Mouse (Mus musculus) embryonic facial prominence, embryonic 14.5 days (tissue): ENCODE measurements around the gene Mapk3. TPM values are rescaled to one million over a fixed set of nuclear protein-coding genes. Genes with fewer than 3 reads are reported as not detected.
"Not testable (repeated sequence)": the region's sequence is repeated elsewhere in the genome, so short reads cannot be mapped to it uniquely, and the experiment has no call there.

Experiments used
- ATAC-seq: fragments of 200-750 bp; cut with Nextera tagmentation; 2 replicates; pipeline ENCODE4 v1.8.0; 2017; ENCODE audit warnings: low read depth, moderate number of reproducible peaks, moderate TSS enrichment
- DNase-seq: peaks from one replicate; pipeline ENCODE4 v3.0.0-alpha.2; 2015; ENCODE audit warnings: low spot score
- H3K27ac ChIP-seq: fragments of 300-500 bp; sonication (generic); replicated peaks from 2 replicates; pipeline ENCODE4 v1.5.1; 2014; ENCODE audit warnings: low read depth, mild to moderate bottlenecking, low read length, moderate library complexity
- H3K27me3 ChIP-seq: fragments of 300-500 bp; sonication (generic); replicated peaks from 2 replicates; pipeline ENCODE4 v1.6.1; 2014; ENCODE audit warnings: low read length; ENCODE audit not compliant: control insufficient read depth, insufficient read depth
- H3K36me3 ChIP-seq: fragments of 300-500 bp; sonication (generic); 2 replicates; pipeline ENCODE4 v1.6.1; 2014; ENCODE audit warnings: low read length, mixed read lengths; ENCODE audit not compliant: control insufficient read depth, insufficient read depth
- H3K4me1 ChIP-seq: fragments of 300-500 bp; sonication (generic); 2 replicates; pipeline ENCODE4 v1.6.1; 2014; ENCODE audit warnings: antibody characterized with exemption, low read length; ENCODE audit not compliant: control insufficient read depth, insufficient read depth
- H3K4me2 ChIP-seq: fragments of 300-500 bp; sonication (generic); 2 replicates; pipeline ENCODE4 v1.6.1; 2014; ENCODE audit warnings: low read depth, mild to moderate bottlenecking, low read length, moderate library complexity, mixed read lengths
- H3K4me3 ChIP-seq: fragments of 300-500 bp; sonication (generic); 2 replicates; pipeline ENCODE4 v1.5.1; 2014; ENCODE audit warnings: low read depth, mild to moderate bottlenecking, low read length
- H3K9ac ChIP-seq: fragments of 300-500 bp; sonication (generic); 2 replicates; pipeline ENCODE4 v1.6.1; 2014; ENCODE audit warnings: low read depth, mild to moderate bottlenecking, low read length, moderate library complexity, mixed read lengths
- H3K9me3 ChIP-seq: fragments of 300-500 bp; sonication (generic); 2 replicates; pipeline ENCODE4 v1.6.1; 2016; ENCODE audit warnings: low read length; ENCODE audit not compliant: control insufficient read depth
- WGBS: fragments of 180-500 bp; shearing (Covaris S2); extraction: QIAGEN DNeasy Blood & Tissue Kit; methylation state at CpG from one replicate; pipeline ENCODE4 v1.1.7; 2014; 5-methylcytosine and 5-hydroxymethylcytosine counted together
- polyA plus RNA-seq: library from polyadenylated mRNA; unstranded; fragments of >200 nt; fragmentation: Nextera tagmentation; extraction: Ambion mirVana; gene quantifications from 2 replicates; pipeline ENCODE4 v1.2.1, GENCODE M21; 2014

The Mapk3 gene
- polyA plus RNA-seq, 1 experiment from 2014 or later = 61.9 TPM

DNA sequence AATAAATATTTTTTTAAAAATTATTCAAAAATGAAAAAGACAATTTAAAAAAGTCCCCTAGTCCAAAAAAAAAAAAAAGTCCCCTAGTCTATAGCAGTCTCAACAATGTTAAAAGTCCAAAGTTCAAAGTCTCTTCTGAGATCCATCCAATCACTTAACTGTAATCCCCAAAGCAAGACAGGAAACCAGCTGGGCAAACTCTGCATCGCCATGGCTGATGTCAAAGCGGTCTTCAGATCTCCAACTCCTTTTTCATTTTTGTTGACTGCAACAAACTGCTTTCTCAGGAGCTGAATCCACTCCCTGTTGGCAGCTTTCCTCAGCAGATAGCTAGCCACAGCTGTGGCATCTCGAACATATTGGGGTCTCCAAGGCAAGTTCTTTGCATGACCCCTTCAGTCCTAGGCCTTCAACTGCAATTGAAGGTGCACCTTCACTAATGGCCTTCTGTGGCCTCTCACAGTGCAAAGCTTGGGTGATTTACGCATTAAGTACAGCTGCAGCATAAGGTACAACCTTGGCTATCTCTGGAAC is 29.1 kb upstream of the Mapk3 start:
- not testable (repeated sequence) for DNase-seq
- 75% methylated on average over 4 of the region's 4 CpGs for WGBS

DNA sequence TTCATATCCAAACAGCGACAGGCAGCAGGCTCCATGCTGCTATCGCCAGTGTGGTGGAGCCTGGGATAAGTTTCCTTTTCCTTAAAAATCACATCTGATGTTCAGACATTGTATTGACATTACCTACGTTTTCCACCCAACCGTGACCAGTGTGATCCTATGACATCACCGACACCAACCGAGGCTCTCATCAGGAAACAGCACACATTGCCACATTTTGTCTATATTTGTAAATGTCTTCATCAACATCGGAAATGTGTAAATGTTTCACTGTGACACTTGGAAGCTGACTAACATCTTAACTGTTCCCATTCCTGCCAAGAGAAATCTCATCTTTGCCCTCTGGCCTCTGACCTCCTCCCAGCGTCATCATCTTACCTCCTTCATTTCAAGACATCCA is 23.3 kb upstream of the Mapk3 start:
- 68% methylated on average over 8 of the region's 8 CpGs for WGBS
- Histone ChIP-seq H3K27ac (no peak overlapping the region), H3K4me1 (no peaks in the 10 kb centered on the region), H3K9me3 (no peaks in the 10 kb centered on the region), H3K9ac (no peak overlapping the region), H3K4me2 (no peak overlapping the region), H3K36me3 (no peaks in the 10 kb centered on the region), H3K4me3 (no peak overlapping the region), H3K27me3 (no peaks in the 10 kb centered on the region)
- no peak for ATAC-seq
- no peak for DNase-seq

More for the DNA sequence above, 29.1 kb upstream of the Mapk3 start:
- not testable (repeated sequence) for H3K27ac ChIP-seq, H3K9ac ChIP-seq, H3K4me1 ChIP-seq, ATAC-seq, H3K4me2 ChIP-seq, H3K9me3 ChIP-seq, H3K4me3 ChIP-seq, H3K27me3 ChIP-seq, H3K36me3 ChIP-seq

DNA sequence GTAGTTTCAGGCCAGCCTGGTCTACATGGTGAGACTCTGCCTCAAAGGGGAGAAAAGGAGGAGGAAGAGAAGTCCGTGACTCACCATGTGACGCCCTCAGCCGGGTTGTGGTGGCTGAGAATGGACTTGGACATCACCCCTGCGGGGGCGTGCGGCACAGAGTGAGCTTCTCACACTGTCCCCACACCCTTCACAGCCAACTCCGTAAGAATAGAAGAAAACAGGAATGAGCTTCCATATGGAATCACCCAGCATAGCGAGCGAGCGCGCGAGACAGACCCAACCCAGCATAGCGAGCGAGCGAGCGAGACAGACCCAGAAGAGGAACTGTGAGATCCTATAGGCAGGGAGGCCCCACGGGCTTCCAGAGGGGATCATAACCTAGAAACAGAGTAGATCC is 19.9 kb upstream of the Mapk3 start:
- H3K9ac ChIP-seq = no peak overlapping the region
- 85% methylated on average over 17 of the region's 17 CpGs for WGBS
- H3K4me1 ChIP-seq = no peaks in the 10 kb centered on the region
- no peak overlapping the region for H3K27ac ChIP-seq
- H3K27me3 ChIP-seq = no peaks in the 10 kb centered on the region
- DNase-seq (no peak), ATAC-seq (no peak)
- no peak overlapping the region for H3K4me2 ChIP-seq
- H3K4me3 ChIP-seq = no peak overlapping the region
- H3K9me3 ChIP-seq = no peaks in the 10 kb centered on the region
- H3K36me3 ChIP-seq = no peaks in the 10 kb centered on the region

DNA sequence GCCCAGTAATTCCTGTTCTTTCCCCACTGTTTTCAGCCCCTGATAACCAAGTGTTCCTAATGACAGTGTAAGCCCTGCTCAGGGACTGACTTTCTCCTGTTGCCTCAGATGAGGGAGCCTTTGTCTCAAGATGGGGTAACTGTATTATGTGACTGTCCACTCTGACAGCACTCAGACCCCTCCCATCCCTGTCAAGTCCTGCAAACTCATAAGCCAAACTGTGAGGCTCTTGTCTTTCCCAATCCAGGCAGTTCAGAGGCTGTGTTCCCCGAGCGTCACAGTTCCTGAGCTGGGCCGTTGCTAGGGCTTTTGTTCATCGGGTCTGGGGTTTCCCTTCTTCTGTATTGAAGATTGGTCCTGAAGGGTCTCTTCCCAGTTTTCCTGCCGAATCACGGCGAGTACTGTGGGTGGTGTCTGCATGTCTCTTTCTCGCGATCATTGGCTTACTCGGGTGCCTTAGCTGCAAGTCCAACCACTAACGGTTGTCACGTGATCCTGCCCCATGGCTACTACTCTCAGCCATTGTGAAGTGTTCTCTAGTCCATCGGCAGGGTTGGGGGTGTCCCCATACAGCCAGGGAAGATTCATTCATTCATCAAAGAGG is 19.2 kb upstream of the Mapk3 start:
- Histone ChIP-seq H3K9me3 (no peaks in the 10 kb centered on the region), H3K4me1 (no peaks in the 10 kb centered on the region), H3K27me3 (no peaks in the 10 kb centered on the region), H3K36me3 (no peaks in the 10 kb centered on the region), H3K9ac (no peak overlapping the region), H3K4me3 (no peak overlapping the region), H3K27ac (no peak overlapping the region), H3K4me2 (no peak overlapping the region)
- no peak for ATAC-seq
- no peak for DNase-seq
- 76% methylated on average over 13 of the region's 13 CpGs for WGBS

DNA sequence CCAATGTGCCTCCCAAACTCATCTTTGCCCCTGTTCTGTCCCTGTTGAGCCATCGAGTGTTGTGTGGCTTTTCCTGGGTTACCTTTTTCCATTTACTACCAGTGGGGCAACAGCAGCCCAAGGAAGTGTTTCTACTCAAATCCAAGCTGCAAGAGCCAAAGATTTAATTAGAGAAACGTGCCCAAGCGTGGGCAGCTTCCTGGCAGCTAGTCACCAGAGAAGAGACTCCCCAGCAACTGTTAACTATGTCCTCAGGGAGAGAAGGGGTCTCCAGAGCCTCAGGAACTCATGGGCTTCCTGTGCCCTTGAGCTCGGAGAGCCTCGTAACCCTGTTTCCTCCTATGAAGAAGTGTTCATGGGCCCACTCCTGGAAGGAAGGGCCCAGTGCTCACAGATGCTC is 18.4 kb upstream of the Mapk3 start:
- H3K4me2 ChIP-seq = no peak overlapping the region
- no peaks in the 10 kb centered on the region for H3K27me3 ChIP-seq
- no peak overlapping the region for H3K4me3 ChIP-seq
- 73% methylated on average over 5 of the region's 5 CpGs for WGBS
- DNase-seq (no peak), ATAC-seq (no peak)
- no peak overlapping the region for H3K27ac ChIP-seq
- H3K9ac ChIP-seq = no peak overlapping the region
- no peaks in the 10 kb centered on the region for H3K36me3 ChIP-seq
- no peaks in the 10 kb centered on the region for H3K4me1 ChIP-seq
- no peaks in the 10 kb centered on the region for H3K9me3 ChIP-seq

DNA sequence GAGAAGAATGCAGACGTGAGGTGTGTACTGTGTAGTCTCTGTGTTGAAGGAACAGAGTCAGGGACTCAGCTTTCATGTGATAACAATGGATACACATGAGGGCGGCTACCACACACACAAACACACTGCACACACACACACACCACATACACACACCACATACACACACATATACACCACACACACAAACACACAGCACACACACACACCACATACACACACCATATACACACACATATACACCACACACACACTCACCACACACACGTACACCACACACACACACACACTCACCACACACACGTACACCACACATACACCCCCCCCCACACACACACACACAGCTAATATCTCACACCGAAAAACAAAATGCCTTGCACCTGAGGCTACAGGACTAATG is 17.9 kb upstream of the Mapk3 start:
- Histone ChIP-seq H3K27me3 (no peaks in the 10 kb centered on the region), H3K27ac (no peak overlapping the region), H3K9me3 (no peaks in the 10 kb centered on the region), H3K4me2 (no peak overlapping the region), H3K9ac (no peak overlapping the region), H3K36me3 (no peaks in the 10 kb centered on the region), H3K4me1 (no peaks in the 10 kb centered on the region), H3K4me3 (no peak overlapping the region)
- ATAC-seq (0 out of 2 replicates have a peak, but pooled peaks have one; percentile 33), DNase-seq (no peak)
- WGBS = 85% methylated on average over 5 of the region's 5 CpGs

DNA sequence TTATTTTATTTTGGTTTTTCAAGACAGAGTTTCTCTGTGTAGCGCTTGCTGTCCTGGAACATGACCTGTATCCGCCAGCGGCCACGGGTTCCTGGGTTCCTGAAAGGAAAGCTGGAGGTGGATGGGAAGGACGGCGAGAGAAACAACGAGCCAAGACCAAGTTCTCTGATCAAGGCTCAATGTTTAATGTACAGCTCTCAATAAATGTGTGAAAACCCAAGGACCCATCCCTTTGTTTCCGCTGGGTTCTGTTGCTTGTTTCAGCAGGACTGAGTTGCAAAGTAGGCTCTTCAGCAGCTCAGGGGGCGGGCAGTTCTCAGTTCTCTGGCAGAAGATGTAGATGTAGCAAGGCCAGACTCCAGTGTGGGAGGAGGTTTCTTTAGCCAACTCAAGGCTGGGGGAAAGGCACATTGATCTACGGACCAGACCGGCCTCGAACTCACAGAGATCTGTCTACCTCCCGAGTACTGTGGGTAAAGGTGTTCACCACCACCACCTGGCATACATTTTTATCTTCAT is 17.4 kb upstream of the Mapk3 start:
- Histone ChIP-seq H3K4me2 (no peak overlapping the region), H3K4me3 (no peak overlapping the region), H3K27me3 (no peaks in the 10 kb centered on the region), H3K9ac (no peak overlapping the region), H3K4me1 (no peaks in the 10 kb centered on the region), H3K27ac (no peak overlapping the region), H3K9me3 (no peaks in the 10 kb centered on the region), H3K36me3 (no peaks in the 10 kb centered on the region)
- ATAC-seq (no peak), DNase-seq (no peak)
- 89% methylated on average over 13 of the region's 13 CpGs for WGBS

DNA sequence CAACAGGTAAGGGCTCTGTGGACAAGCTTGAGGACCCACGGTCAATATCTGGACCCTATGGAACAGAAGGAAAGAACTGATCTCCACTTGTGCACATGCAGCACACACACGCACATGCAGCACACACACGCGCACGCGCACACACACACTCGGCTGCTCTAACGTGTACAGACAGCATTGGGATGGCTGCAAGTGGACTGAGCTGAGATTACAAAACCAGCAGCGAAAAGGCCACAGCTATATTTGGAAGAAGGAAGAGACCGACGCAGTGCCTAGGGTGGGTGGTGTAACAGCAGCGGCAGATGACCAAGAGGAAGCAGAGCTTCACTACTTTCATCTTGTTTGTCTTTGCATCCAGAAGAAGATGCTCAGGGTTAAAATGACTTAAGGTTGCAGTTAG is 13.3 kb upstream of the Mapk3 start:
- no peaks in the 10 kb centered on the region for H3K9me3 ChIP-seq
- ATAC-seq (no peak), DNase-seq (no peak)
- WGBS = 89% methylated on average over 12 of the region's 12 CpGs
- H3K27me3 ChIP-seq = no peaks in the 10 kb centered on the region
- H3K36me3 ChIP-seq = no peaks in the 10 kb centered on the region
- H3K9ac ChIP-seq = no peak overlapping the region
- H3K4me3 ChIP-seq = no peak overlapping the region
- H3K27ac ChIP-seq = no peak overlapping the region
- no peaks in the 10 kb centered on the region for H3K4me1 ChIP-seq
- H3K4me2 ChIP-seq = no peak overlapping the region

DNA sequence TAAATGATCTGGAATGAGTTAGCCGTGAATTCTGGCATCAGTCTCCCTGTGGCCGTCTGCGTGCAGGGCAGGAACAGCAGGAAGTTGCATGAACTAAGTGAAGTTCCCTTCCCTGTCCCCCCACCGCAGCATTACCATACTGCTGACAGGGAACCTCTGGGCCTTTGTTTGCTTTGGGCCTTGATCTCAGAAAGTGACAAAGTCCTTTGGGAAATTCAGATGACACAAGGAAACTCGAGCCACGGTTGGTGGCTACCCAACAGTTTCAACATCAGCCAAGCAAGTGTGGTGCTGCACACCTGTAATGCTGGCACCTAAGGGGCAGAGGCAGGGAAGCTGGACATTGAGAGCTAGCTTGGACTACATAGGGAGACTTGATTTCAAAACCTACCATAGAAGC is 12.6 kb upstream of the Mapk3 start:
- H3K27ac ChIP-seq = no peak overlapping the region
- no peaks in the 10 kb centered on the region for H3K36me3 ChIP-seq
- DNase-seq (no peak), ATAC-seq (no peak)
- H3K4me1 ChIP-seq = no peaks in the 10 kb centered on the region
- no peaks in the 10 kb centered on the region for H3K27me3 ChIP-seq
- 21% methylated on average over 6 of the region's 6 CpGs for WGBS
- no peak overlapping the region for H3K4me3 ChIP-seq
- no peak overlapping the region for H3K4me2 ChIP-seq
- no peaks in the 10 kb centered on the region for H3K9me3 ChIP-seq
- no peak overlapping the region for H3K9ac ChIP-seq
